Mouse (Mus musculus) G1E (cell line): ENCODE results near the gene Wrap73. TPM values are rescaled to one million over a fixed set of nuclear protein-coding genes. Genes with fewer than 3 reads are reported as not detected.

Experiments
- ATAC-seq: 2 replicates; pipeline ENCODE4 v1.8.0; 2016; ENCODE audit warnings: mild to moderate bottlenecking; ENCODE audit not compliant: insufficient number of reproducible peaks, poor library complexity, low FRiP score, severe bottlenecking; ENCODE audit errors: extremely low read depth
- DNase-seq: peaks from one replicate; pipeline ENCODE4 v3.0.0; 2012; ENCODE audit warnings: low spot score
- H3K27me3 ChIP-seq: 2 replicates; pipeline ENCODE4 v1.6.1; 2012; ENCODE audit warnings: mild to moderate bottlenecking, low read length, inconsistent platforms; ENCODE audit not compliant: insufficient read depth
- H3K36me3 ChIP-seq: replicated peaks from 2 replicates; pipeline ENCODE3; 2012; ENCODE audit warnings: mild to moderate bottlenecking, inconsistent platforms
- H3K4me1 ChIP-seq: 2 replicates; pipeline ENCODE4 v1.6.1; 2012; ENCODE audit warnings: low read depth, low read length, inconsistent platforms, mixed read lengths; ENCODE audit not compliant: insufficient read depth
- H3K4me3 ChIP-seq: 2 replicates; pipeline ENCODE4 v1.5.1; 2012; ENCODE audit warnings: low read depth, mild to moderate bottlenecking, inconsistent platforms, low read length, moderate library complexity, mixed read lengths
- H3K9me3 ChIP-seq: replicated peaks from 2 replicates; pipeline ENCODE4 v1.6.1; 2012; ENCODE audit warnings: inconsistent platforms
- CTCF ChIP-seq: IDR thresholded peaks from 2 replicates; pipeline ENCODE4 v1.5.1; 2012; ENCODE audit warnings: low read depth, low read length, inconsistent platforms, mixed read lengths
- GATA1 ChIP-seq: IDR thresholded peaks from 2 replicates; pipeline ENCODE4 v1.6.1; 2012; ENCODE audit warnings: borderline replicate concordance, low read length, inconsistent platforms, mixed read lengths
- GATA2 ChIP-seq: IDR thresholded peaks from 2 replicates; pipeline ENCODE4 v1.6.1; 2012; ENCODE audit warnings: low read depth, low read length, inconsistent platforms, borderline replicate concordance
- POLR2AphosphoS5 ChIP-seq: IDR thresholded peaks from 2 replicates; pipeline ENCODE4 v1.6.1; 2012; ENCODE audit warnings: low read depth, low read length, inconsistent platforms; ENCODE audit not compliant: insufficient replicate concordance
- TAL1 ChIP-seq: conservative IDR thresholded peaks from 2 replicates; pipeline ENCODE4 v1.6.1; 2012; ENCODE audit warnings: low read depth, low read length, inconsistent platforms, mixed read lengths
- polyA plus RNA-seq: library from polyadenylated mRNA; stranded (reverse); fragments of >175 nt; gene quantifications from 2 replicates; pipeline ENCODE4 v1.2.3, GENCODE M21; 2012
- total RNA-seq, 2 experiments: library from RNA; stranded (forward) in 1 of 2; stranded (reverse) in 1 of 2; fragments of 200-1000 nt in 1 of 2; fragments of >200 nt in 1 of 2; fragmentation: Nextera tagmentation in 1 of 2; gene quantifications; 2 replicates each; pipeline ENCODE4 v1.2.3; 2014 to 2017

Gene Wrap73
- total and polyA plus RNA-seq, 3 experiments, result 6.9 to 21.5 (median 19.4) TPM

DNA sequence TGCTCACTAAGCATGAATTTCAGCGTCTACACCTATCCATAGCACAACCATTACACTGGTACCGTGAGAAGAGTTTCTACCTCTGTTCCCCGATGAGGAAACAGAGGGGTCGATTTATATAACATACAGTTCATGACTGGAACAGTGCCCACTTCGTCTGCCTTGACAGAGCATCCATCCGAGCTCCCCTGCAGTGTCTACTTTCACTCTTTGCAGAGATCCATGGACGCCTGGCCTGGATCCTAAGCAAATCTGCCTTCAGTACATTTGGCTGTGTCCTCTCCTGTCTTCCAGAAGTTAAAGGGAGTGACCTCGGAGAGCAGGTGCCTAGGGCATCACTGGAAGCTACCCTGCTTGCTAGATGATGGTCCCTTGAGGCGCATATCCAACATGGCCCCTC, 23.0 kb upstream of the Wrap73 start:
- no peaks in the 10 kb centered on the region for H3K4me1 ChIP-seq
- no peak overlapping the region for H3K4me3 ChIP-seq
- TF ChIP-seq POLR2AphosphoS5, result no peak
- TF ChIP-seq TAL1, result no peak
- TF ChIP-seq GATA1, result no peak
- no peak for TF ChIP-seq CTCF
- TF ChIP-seq GATA2, result no peak
- no peaks in the 10 kb centered on the region for H3K27me3 ChIP-seq
- DNase-seq (no peak), ATAC-seq (no peak)
- no peaks in the 10 kb centered on the region for H3K36me3 ChIP-seq
- H3K9me3 ChIP-seq, result peaks cover 29% of the 10 kb centered on the region

DNA sequence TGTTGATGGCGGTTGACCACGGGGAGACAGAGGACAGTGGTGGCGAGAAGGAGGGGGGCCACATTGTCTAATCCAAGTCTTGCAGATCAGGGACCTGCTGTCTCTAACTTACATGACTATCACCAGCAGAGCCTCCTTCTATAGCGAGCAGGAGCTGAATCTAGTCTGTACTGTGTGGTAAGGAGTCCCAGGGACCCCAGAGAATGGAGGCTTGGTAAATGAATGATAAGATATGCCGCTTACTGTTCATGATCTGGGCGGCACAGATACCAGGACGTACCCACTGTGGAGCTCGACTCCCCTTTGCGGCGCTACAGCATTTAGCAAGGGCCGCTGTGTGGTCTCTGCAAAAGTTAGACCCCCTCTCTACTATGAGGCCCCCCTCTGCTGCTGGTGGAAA, 20.4 kb upstream of the Wrap73 start:
- ATAC-seq, result no peak
- H3K36me3 ChIP-seq, result no peaks in the 10 kb centered on the region

DNA sequence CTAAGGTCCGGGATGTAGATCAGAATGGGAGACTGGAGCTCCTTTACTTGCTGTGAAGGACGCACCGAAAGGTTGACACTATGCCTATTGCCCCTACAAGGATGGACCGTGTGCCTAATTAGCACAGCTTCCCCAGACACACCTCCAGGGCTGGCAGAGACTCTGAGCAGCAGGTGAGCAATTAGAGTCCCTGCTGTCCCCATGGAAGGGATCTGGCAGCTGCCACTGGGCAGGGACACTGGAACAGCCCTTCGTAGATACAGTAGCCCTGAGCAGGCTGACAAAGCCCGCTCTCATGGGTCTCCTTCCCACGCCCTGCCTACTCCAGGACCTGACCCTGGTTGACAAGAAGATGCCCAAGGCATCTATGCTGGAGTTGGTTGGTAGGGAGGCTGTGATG, 19.8 kb upstream of the Wrap73 start:
- Histone ChIP-seq H3K4me3 (no peak overlapping the region), H3K4me1 (no peaks in the 10 kb centered on the region), H3K27me3 (no peaks in the 10 kb centered on the region), H3K36me3 (no peaks in the 10 kb centered on the region), H3K9me3 (peaks cover 16% of the 10 kb centered on the region)
- ATAC-seq (no peak), DNase-seq (no peak)
- TF ChIP-seq POLR2AphosphoS5, result no peak

More for the DNA sequence above, 20.4 kb upstream of the Wrap73 start:
- Histone ChIP-seq H3K27me3 (no peaks in the 10 kb centered on the region), H3K4me1 (no peaks in the 10 kb centered on the region), H3K4me3 (no peak overlapping the region), H3K9me3 (peaks cover 20% of the 10 kb centered on the region)
- DNase-seq, result no peak
- no peak for TF ChIP-seq POLR2AphosphoS5
- no peak for TF ChIP-seq CTCF
- no peak for TF ChIP-seq GATA1
- TF ChIP-seq GATA2, result no peak
- no peak for TF ChIP-seq TAL1

DNA sequence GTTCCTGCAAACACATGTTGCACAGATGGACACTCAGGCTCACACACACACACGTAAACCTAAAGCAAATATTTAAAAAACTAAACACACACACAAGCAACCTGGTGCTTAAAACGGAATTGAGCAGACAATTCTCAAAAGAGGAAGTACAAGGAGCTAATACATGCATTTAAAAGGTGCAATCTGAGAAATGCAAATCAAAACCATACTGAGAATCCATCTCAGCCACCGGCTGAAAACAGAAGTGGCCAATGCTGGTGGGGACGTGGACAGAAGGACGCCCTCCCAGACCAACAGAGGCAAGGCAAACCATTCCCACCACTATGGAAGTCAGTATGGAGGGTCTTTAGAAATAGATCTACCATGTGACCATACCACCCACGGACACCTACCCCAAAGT, 18.6 kb upstream of the Wrap73 start:
- Histone ChIP-seq H3K27me3 (no peaks in the 10 kb centered on the region), H3K4me3 (no peak overlapping the region), H3K4me1 (no peaks in the 10 kb centered on the region), H3K36me3 (no peaks in the 10 kb centered on the region), H3K9me3 (peaks cover 14% of the 10 kb centered on the region)
- no peak for TF ChIP-seq POLR2AphosphoS5
- DNase-seq (no peak), ATAC-seq (no peak)

DNA sequence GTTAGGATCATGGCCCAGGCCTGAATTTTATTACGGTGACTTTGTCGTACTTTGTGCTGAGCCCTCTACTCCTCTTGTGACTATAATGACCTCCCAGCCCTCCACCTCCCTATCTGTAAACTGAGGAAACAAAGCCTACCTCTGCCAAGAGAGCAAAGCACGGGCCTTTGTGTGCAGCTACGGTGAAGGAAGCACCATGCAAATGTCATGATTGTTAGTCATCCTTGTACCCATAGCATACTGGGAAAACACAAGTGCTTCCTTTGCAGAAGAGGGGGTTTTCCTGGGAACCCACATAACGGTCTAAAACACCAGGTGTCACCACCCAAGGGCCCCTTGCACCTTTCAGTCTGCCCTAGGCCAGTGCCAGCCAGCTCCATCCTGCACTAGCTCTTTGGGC, 17.0 kb upstream of the Wrap73 start:
- TF ChIP-seq TAL1, result no peak
- no peak for TF ChIP-seq GATA1
- TF ChIP-seq GATA2, result no peak
- TF ChIP-seq CTCF, result no peak
- no peak for TF ChIP-seq POLR2AphosphoS5
- H3K9me3 ChIP-seq, result peaks cover 12% of the 10 kb centered on the region
- DNase-seq, result no peak
- H3K4me1 ChIP-seq, result no peaks in the 10 kb centered on the region
- no peaks in the 10 kb centered on the region for H3K27me3 ChIP-seq
- no peak overlapping the region for H3K4me3 ChIP-seq
- ATAC-seq, result no peak
- H3K36me3 ChIP-seq, result no peaks in the 10 kb centered on the region

DNA sequence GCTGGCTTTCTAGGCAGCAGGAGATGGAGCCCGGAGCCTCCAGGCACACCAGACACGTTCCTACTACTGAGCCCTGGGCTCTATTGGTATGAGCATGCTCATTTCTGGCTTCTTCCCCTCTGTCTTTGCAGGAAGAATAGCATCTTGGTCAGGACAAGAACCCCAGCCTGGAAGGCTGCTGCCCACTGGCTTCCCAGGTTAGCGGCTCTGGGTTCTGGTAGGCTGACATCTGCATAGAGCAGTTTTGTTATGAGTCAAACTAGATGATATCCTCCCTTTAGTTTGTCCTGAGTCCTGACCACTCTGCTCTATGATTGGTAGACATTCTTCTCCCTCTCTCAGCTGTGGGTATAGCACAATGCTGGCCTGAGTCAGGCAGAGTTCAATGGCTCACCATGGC, 14.9 kb upstream of the Wrap73 start:
- DNase-seq, result no peak
- no peak for TF ChIP-seq POLR2AphosphoS5
- H3K4me1 ChIP-seq, result no peaks in the 10 kb centered on the region
- H3K27me3 ChIP-seq, result no peaks in the 10 kb centered on the region
- no peaks in the 10 kb centered on the region for H3K36me3 ChIP-seq
- H3K9me3 ChIP-seq, result peaks cover 9% of the 10 kb centered on the region
- H3K4me3 ChIP-seq, result no peak overlapping the region
- no peak for ATAC-seq

DNA sequence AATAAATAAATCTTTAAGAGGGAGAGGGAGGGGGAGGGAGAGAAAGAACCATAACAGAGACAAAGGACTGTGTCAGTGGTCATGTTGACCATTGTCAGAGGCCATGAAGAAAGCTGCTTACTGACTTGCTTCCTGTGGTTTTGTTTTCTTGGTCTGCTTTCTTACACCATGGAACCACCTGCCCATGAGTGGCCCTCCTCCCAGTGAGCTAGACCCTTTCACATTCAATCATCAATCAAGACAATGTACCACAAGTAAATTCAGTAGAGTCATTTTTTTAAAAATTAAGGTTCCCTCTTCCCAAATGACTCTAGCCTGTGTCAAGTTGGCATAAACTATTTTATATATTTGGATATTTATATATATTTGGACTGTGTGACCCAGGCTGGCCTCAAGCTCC, 12.2 kb upstream of the Wrap73 start:
- H3K27me3 ChIP-seq, result peaks cover 6% of the 10 kb centered on the region; the same call in 1 of the 2 replicates
- H3K4me3 ChIP-seq, result no peak overlapping the region
- no peaks in the 10 kb centered on the region for H3K4me1 ChIP-seq
- TF ChIP-seq TAL1, result no peak
- no peak for TF ChIP-seq GATA2
- TF ChIP-seq CTCF, result no peak
- no peak for TF ChIP-seq GATA1
- TF ChIP-seq POLR2AphosphoS5, result no peak
- DNase-seq, result no peak
- no peaks in the 10 kb centered on the region for H3K36me3 ChIP-seq
- ATAC-seq, result no peak
- peaks cover 5% of the 10 kb centered on the region for H3K9me3 ChIP-seq
